Mouse (Mus musculus): ENCODE measurements at regions not wholly inside any gene's neighbourhood (a gene's known extent, or its start where the extent isn't known, plus 50 kb on each side); places are given as distances from the start of the nearest gene placed in this dataset.

GRCm38 (mm10) chr17:83109792-83110440, 105.2 kb upstream of the Pkdcc start:
- Histone ChIP-seq H3K4me1 (peaks cover 27% of the 10 kb centered on the region), H3K36me3 (replicated peaks) (no peaks in the 10 kb centered on the region), H3K27ac (no peak overlapping the region; the same call in 1 of the 2 replicates), H3K4me3 (no peak overlapping the region), H3K27me3 (ENCODE audit: poor library complexity, severe bottlenecking) (peaks cover 27% of the 10 kb centered on the region; the same call in 1 of the 2 replicates), H3K9me3 (no peaks in the 10 kb centered on the region)
- WGBS = 77% methylated on average over 10 of the region's 10 CpGs
- no peak for DNase-seq (ENCODE audit: extremely low spot score, low spot score)

DNA sequence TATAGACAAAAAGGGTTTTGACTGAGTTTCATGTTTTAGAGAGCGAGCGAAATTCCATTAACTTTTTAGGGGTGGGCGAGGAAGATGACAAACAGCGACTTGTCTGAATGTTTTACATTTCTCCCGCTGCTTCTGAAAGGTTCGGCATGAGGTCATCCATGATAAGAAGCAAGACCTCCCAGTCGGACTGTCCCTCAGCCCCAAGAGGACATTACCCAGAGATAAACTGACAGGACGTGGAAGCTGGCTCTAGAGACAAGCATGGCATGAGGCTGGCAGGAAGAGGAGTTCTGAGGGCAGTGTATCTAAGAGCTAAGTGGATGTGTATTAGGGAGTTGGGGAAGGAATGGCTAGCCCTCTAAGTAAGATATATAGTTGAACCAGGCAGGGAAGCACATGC, 104.5 kb upstream of the Pkdcc start:
- 85% methylated on average over 8 of the region's 8 CpGs for WGBS
- Histone ChIP-seq H3K27ac (no peak overlapping the region; the same call in 1 of the 2 replicates), H3K9me3 (no peaks in the 10 kb centered on the region), H3K27me3 (ENCODE audit: poor library complexity, severe bottlenecking) (peaks cover 27% of the 10 kb centered on the region; the same call in 1 of the 2 replicates), H3K36me3 (replicated peaks) (no peaks in the 10 kb centered on the region), H3K4me1 (peaks cover 34% of the 10 kb centered on the region), H3K4me3 (no peak overlapping the region)
- no peak for DNase-seq (ENCODE audit: extremely low spot score, low spot score)

- WGBS = 88% methylated on average over 4 of the region's 4 CpGs
- Histone ChIP-seq H3K4me1 (peaks cover 40% of the 10 kb centered on the region), H3K4me3 (no peak overlapping the region), H3K36me3 (replicated peaks) (no peaks in the 10 kb centered on the region), H3K9me3 (no peaks in the 10 kb centered on the region), H3K27me3 (ENCODE audit: poor library complexity, severe bottlenecking) (peaks cover 17% of the 10 kb centered on the region; the same call in 1 of the 2 replicates), H3K27ac (no peak overlapping the region)
- no peak for DNase-seq (ENCODE audit: extremely low spot score, low spot score)
Observed at GRCm38 (mm10) chr17:83115146-83115545, 99.9 kb upstream of the Pkdcc start.

GRCm38 (mm10) chr17:83115832-83116480, 99.1 kb upstream of the Pkdcc start:
- DNase-seq (ENCODE audit: extremely low spot score, low spot score) = no peak
- H3K36me3 ChIP-seq (replicated peaks) = no peaks in the 10 kb centered on the region
- peaks cover 43% of the 10 kb centered on the region for H3K4me1 ChIP-seq
- H3K27ac ChIP-seq = peak overlapping the region; percentile 54; the same call in 1 of the 2 replicates
- H3K4me3 ChIP-seq = no peak overlapping the region
- H3K27me3 ChIP-seq (ENCODE audit: poor library complexity, severe bottlenecking) = peaks cover 24% of the 10 kb centered on the region
- H3K9me3 ChIP-seq = no peaks in the 10 kb centered on the region
- WGBS = 39% methylated on average over 6 of the region's 6 CpGs

DNA sequence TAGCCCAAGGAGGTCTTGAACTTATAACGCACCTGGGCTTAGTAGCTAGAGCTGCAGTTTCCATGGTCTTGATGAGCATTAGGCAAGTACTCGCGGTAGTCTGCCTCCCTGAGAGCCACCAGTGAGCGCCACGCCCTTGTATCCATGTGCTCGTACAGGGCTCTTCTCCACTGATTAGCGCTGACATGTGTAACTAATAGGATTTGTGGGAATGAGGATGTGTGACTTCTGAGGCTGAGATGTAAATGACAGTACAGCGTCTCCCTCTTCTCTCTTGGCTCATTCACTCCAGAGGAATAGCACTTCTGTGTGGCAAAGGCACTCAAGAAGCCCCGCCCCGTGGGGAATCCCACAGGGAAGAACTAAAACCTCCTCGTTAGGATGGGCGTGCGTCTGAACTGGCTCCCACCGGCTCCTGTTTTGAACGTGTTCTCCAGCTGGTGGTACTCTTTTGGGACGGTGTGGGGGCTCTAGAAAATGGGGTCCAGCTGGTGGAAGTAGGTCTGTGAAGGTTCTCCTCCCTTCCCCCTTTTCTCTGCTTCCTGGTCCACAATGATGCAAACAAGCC, 94.3 kb upstream of the Pkdcc start:
- Histone ChIP-seq H3K9me3 (no peaks in the 10 kb centered on the region), H3K4me3 (no peak overlapping the region), H3K27ac (no peak overlapping the region), H3K36me3 (replicated peaks) (no peaks in the 10 kb centered on the region), H3K4me1 (peaks cover 55% of the 10 kb centered on the region), H3K27me3 (ENCODE audit: poor library complexity, severe bottlenecking) (peaks cover 56% of the 10 kb centered on the region)
- DNase-seq (ENCODE audit: extremely low spot score, low spot score) = no peak
- WGBS = 71% methylated on average over 16 of the region's 16 CpGs

DNA sequence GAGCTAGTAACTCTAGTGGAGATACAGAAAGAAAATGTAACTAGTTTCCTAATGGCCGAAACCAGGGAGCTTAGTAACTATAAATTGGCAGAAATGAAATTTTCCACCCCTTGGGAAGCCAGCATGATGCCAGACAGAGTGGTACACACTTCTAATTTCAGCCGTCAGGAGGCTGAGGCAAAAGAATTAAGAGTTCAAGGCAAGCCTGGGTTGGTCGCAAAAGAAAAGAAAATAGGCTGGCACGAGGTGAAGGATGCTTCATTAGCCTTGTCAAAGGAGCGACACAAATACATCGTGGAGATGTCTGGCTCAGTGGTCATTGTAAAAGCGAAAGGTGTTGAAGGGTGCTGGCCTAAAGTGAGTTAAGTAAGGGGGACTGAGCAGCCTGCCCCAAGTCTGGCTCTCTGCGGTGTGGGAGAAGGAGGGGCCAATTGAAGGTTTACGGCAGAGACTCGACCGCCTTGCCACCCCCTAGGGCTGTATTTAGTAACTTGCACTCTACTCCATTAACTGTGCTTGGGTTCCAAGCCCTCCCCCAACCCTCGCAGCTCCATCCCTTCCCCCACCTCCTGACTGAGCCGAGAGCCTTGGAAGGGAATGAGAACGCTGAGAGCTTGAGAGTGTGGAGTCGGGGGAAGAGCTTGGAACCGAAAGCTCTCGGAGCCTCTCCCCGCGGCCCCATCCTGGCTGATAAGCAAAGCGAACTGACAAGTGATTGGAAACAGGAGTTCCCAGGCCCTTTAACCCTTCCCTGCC, 92.4 kb upstream of the Pkdcc start:
- DNase-seq (ENCODE audit: extremely low spot score, low spot score) = peak; percentile 52
- H3K36me3 ChIP-seq (replicated peaks) = no peaks in the 10 kb centered on the region
- H3K27me3 ChIP-seq (ENCODE audit: poor library complexity, severe bottlenecking) = peaks cover 76% of the 10 kb centered on the region
- peak overlapping the region; percentile 80 for H3K27ac ChIP-seq
- WGBS = 5% methylated on average over 20 of the region's 20 CpGs
- no peaks in the 10 kb centered on the region for H3K9me3 ChIP-seq
- peaks cover 61% of the 10 kb centered on the region for H3K4me1 ChIP-seq
- peak overlapping the region; percentile 42 for H3K4me3 ChIP-seq

DNA sequence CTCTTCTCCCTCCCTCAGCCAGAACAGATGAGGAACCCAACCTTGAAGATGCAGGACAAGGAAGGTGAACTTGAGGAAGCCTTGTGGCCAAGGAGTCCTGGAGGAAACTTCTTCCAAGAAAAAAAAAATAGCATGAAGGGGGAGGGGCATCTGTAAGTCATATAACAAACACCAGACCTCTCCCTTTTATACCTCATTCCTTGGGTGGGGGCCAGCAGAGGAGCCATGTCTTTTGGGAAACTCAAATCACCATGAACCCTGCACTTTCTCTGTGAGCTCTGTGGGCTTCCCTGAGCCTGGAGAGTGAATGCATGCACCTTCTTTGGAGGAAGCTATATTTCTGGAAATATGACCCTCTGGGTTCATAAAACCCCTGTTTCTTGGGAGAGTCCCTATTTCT, 90.0 kb upstream of the Pkdcc start:
- Histone ChIP-seq H3K4me3 (no peak overlapping the region), H3K4me1 (peaks cover 84% of the 10 kb centered on the region), H3K9me3 (no peaks in the 10 kb centered on the region), H3K36me3 (replicated peaks) (no peaks in the 10 kb centered on the region), H3K27me3 (ENCODE audit: poor library complexity, severe bottlenecking) (peaks cover 84% of the 10 kb centered on the region), H3K27ac (no peak overlapping the region)
- DNase-seq (ENCODE audit: extremely low spot score, low spot score) = no peak

DNA sequence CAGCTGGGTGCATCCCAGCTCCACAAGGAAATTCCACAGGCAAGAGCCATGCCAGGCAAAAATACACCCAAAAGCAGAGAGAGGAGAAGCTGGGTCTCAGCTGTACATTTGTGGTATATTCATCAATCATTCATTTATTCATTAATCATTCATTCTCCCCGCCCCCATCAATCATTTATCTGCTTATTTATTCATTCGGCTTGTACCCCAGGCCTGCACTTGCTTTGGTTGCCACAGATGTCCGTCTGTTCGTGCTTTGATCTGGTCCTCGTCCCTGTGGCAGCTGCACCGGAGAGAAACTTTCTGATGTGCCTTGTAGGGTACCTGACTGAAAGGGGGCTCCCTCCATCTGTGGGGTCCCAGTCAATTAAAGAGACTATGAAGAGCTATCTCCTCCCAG, 87.2 kb upstream of the Pkdcc start:
- Histone ChIP-seq H3K4me3 (no peak overlapping the region), H3K36me3 (replicated peaks) (no peaks in the 10 kb centered on the region), H3K9me3 (0 out of 2 replicates have a peak, but pooled peaks cover 2% of the 10 kb centered on the region), H3K27ac (no peak overlapping the region), H3K4me1 (peaks cover 69% of the 10 kb centered on the region), H3K27me3 (ENCODE audit: poor library complexity, severe bottlenecking) (peaks cover 76% of the 10 kb centered on the region)
- no peak for DNase-seq (ENCODE audit: extremely low spot score, low spot score)
- 73% methylated on average over 6 of the region's 6 CpGs for WGBS

DNA sequence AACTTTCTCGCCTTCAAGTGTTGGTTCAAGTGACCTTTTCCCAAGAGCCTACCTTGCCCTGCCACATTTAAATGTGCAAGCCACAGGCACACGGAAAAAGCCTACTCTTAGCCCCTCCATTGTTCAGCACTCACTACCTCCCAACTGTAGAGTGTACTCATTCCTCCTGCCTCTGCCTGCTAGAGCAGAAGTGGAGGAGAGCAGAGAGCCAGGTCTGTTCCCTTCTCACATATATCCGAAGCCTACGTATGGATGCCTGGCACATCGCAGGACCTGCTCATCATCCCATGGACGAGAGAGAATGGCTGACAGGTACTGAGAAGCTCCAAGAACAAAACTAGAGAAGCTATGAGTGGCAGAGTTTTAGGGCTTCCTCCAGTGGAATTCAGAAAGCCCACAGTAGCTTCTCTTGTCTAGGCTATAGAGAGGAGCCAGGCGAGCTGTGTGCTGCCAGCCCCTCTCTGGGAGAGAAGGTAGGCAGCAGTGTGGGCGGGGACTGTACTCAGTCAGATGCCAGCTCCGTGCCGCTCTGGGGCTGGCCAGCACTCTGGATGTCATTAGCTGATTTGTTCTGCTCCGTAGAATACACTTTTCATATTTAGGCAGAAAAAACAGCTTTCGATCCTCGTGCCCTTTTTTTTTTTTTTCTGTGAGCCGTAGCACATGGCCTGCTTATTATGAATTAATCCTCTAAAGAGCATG, 86.1 kb upstream of the Pkdcc start:
- Histone ChIP-seq H3K27me3 (ENCODE audit: poor library complexity, severe bottlenecking) (peaks cover 64% of the 10 kb centered on the region), H3K9me3 (0 out of 2 replicates have a peak, but pooled peaks cover 2% of the 10 kb centered on the region), H3K4me3 (no peak overlapping the region), H3K4me1 (peaks cover 67% of the 10 kb centered on the region), H3K27ac (0 out of 2 replicates have a peak overlapping the region, but pooled peaks have one; percentile 44), H3K36me3 (replicated peaks) (no peaks in the 10 kb centered on the region)
- 49% methylated on average over 14 of the region's 14 CpGs for WGBS
- DNase-seq (ENCODE audit: extremely low spot score, low spot score) = no peak

DNA sequence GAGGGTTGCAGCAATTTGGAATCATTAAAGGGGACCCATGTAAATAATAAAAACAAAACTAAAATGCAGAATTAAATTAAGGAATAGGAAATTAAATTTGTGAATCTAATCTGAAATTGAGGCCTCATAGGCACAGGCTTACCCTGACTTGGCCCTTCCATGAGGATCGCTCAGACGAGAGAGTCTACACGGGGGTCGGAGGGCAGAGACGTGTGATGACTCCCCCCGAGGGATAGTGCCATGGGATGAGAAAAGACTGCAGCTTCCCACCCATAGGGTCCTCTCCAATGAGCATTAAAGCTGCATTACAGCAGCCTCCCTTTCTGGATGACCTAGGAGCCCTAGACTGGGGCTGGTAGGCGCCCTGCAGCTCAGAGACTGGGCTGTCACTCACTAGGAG, 85.4 kb upstream of the Pkdcc start:
- Histone ChIP-seq H3K27me3 (ENCODE audit: poor library complexity, severe bottlenecking) (peaks cover 58% of the 10 kb centered on the region), H3K9me3 (0 out of 2 replicates have a peak, but pooled peaks cover 2% of the 10 kb centered on the region), H3K4me3 (no peak overlapping the region), H3K4me1 (peaks cover 65% of the 10 kb centered on the region), H3K36me3 (replicated peaks) (no peaks in the 10 kb centered on the region), H3K27ac (no peak overlapping the region)
- no peak for DNase-seq (ENCODE audit: extremely low spot score, low spot score)
- 67% methylated on average over 7 of the region's 7 CpGs for WGBS

GRCm38 (mm10) chr17:83133201-83133600, 81.9 kb upstream of the Pkdcc start:
- Histone ChIP-seq H3K4me3 (no peak overlapping the region), H3K9me3 (0 out of 2 replicates have a peak, but pooled peaks cover 2% of the 10 kb centered on the region), H3K27ac (no peak overlapping the region), H3K27me3 (ENCODE audit: poor library complexity, severe bottlenecking) (peaks cover 48% of the 10 kb centered on the region), H3K4me1 (peaks cover 57% of the 10 kb centered on the region), H3K36me3 (replicated peaks) (no peaks in the 10 kb centered on the region)
- DNase-seq (ENCODE audit: extremely low spot score, low spot score) = no peak
- WGBS = 85% methylated on average over 9 of the region's 9 CpGs

DNA sequence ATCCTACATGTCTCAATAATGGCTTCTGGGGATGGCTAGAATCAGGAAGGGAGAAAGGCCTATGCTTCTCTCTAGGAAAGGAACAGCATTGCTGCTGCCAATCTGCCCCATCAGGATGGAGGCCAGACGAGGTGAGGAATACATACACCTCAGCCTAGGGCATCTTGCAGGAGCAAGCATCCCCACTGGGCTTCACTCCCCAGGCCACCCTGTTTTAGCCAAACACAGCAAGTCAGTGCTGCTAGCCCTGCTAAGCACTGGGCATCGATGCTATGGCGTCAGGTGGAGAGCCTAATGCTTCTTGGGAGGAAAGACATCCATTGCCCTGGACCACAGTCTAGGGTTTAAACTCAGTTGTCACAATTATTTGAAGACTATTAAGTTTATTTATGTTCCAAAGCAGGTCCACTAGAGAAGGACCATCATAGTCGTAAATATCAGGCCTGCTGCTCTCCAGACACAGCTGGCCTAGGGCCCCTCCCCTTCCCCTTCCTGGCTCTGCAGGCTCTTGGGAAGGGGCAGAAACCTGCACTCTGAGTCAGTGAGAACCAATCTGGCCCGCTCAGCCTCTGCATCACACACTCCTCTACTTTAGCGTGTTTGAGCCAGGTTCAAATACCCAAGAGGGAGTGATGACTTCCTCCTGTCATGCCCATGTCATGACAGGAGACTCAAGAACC, 79.5 kb upstream of the Pkdcc start:
- H3K27me3 ChIP-seq (ENCODE audit: poor library complexity, severe bottlenecking) = peaks cover 34% of the 10 kb centered on the region
- DNase-seq (ENCODE audit: extremely low spot score, low spot score) = no peak
- no peaks in the 10 kb centered on the region for H3K36me3 ChIP-seq (replicated peaks)
- 0 out of 2 replicates have a peak, but pooled peaks cover 2% of the 10 kb centered on the region for H3K9me3 ChIP-seq
- no peak overlapping the region for H3K4me3 ChIP-seq
- H3K27ac ChIP-seq = 0 out of 2 replicates have a peak overlapping the region, but pooled peaks have one; percentile 40
- peaks cover 49% of the 10 kb centered on the region for H3K4me1 ChIP-seq
- WGBS = 72% methylated on average over 6 of the region's 6 CpGs
